11 mouse cellular contexts compared by ENCODE assay signal in the genomic region with DNA sequence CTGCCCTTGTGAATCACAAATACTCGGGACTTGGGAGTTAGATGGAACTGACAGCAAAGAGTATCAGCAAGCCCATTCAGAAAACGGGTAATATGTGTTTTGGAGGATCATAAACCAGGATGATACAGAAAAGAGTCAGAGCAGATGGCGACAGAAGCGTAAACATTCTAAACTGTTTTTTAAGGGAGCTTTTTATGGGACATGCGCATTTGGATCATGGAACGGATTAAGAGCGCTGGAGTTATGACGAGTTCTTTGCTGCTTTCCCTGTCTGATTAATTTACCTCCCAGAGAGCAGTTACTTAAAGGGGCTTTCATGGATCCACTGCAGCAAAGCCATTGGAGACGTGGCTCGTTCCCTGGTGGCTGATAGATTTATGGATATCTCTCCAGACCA.
DNase-seq lines count a peak whose midpoint lies in the region; ATAC-seq lines count a peak whose summit lies in the region.
"Had no signal": no experiment of that assay in that cellular context is flagged by ENCODE, and none has a peak within 500 bp of the region (broad histone marks: within the 10 kb centered on the region; RNA-seq: fewer than 3 reads in every experiment).

No protein-coding gene starts in this region.

- H3K4me1 ChIP-seq in lung, embryonic 15.5 days, result no peaks in the 10 kb centered on the region
- H3K4me1 ChIP-seq in limb, embryonic 12.5 days (replicated peaks), result peaks cover 17% of the 10 kb centered on the region
- H3K4me1 ChIP-seq in stomach, embryonic 14.5 days (ENCODE audit: control insufficient read depth, insufficient read depth, low read length), result no peaks in the 10 kb centered on the region

- DNase-seq in embryo, embryonic 10 days (ENCODE audit: low spot score), result peak; percentile 16
- no peak for DNase-seq in embryo, embryonic 9.5 days (ENCODE audit: extremely low spot score)
- DNase-seq in lung, postnatal 25 days (ENCODE audit: low spot score), result no peak
- DNase-seq in urinary bladder, adult 18-20 months (ENCODE audit: low spot score in 2 of 2), result no peak
- no peak for DNase-seq in right cerebral cortex, postnatal 4 days
- DNase-seq: heart, postnatal 14 days had no signal

- no peaks in the 10 kb centered on the region for H3K9me3 ChIP-seq in lung, embryonic 15.5 days
- H3K9me3 ChIP-seq in limb, embryonic 12.5 days, result no peaks in the 10 kb centered on the region
- H3K9me3 ChIP-seq in stomach, embryonic 14.5 days (ENCODE audit: control insufficient read depth, low read depth, low read length), result no peaks in the 10 kb centered on the region

- no peak overlapping the region for H3K4me3 ChIP-seq in lung, embryonic 15.5 days
- no peak overlapping the region for H3K4me3 ChIP-seq in limb, embryonic 12.5 days (replicated peaks)
- H3K4me3 ChIP-seq in stomach, embryonic 14.5 days (ENCODE audit: low read depth, low read length), result no peak overlapping the region

- H3K9ac ChIP-seq in lung, embryonic 15.5 days, result no peak overlapping the region
- H3K9ac ChIP-seq in limb, embryonic 12.5 days (replicated peaks), result no peak overlapping the region
- H3K9ac ChIP-seq in stomach, embryonic 14.5 days (replicated peaks; ENCODE audit: low read depth, low read length), result no peak overlapping the region

- H3K36me3 ChIP-seq in lung, embryonic 15.5 days, result no peaks in the 10 kb centered on the region
- no peaks in the 10 kb centered on the region for H3K36me3 ChIP-seq in limb, embryonic 12.5 days
- H3K36me3 ChIP-seq in stomach, embryonic 14.5 days (ENCODE audit: control insufficient read depth, insufficient read depth, low read length), result no peaks in the 10 kb centered on the region
- H3K36me3 ChIP-seq: G1E had no signal

- ATAC-seq in lung, embryonic 15.5 days (ENCODE audit: borderline replicate concordance, extremely low read depth, low FRiP score, low TSS enrichment), result no peak
- ATAC-seq in limb, embryonic 12.5 days (ENCODE audit: insufficient number of reproducible peaks, insufficient read depth, low FRiP score, low TSS enrichment, low read depth), result no peak
- no peak for ATAC-seq in stomach, embryonic 14.5 days (ENCODE audit: insufficient number of reproducible peaks, insufficient read depth, low FRiP score, low read depth)

- WGBS in lung, embryonic 15.5 days, result 39% methylated on average over 10 of the region's 10 CpGs
- 22% methylated on average over 10 of the region's 10 CpGs for WGBS in limb, embryonic 12.5 days
- WGBS in stomach, embryonic 14.5 days, result 39% methylated on average over 10 of the region's 10 CpGs

- no peaks in the 10 kb centered on the region for H3K27me3 ChIP-seq in lung, embryonic 15.5 days
- H3K27me3 ChIP-seq in limb, embryonic 12.5 days, result no peaks in the 10 kb centered on the region
- no peaks in the 10 kb centered on the region for H3K27me3 ChIP-seq in stomach, embryonic 14.5 days (ENCODE audit: control insufficient read depth, insufficient read depth, low read length)

- peak overlapping the region; percentile 38 for H3K4me2 ChIP-seq in lung, embryonic 15.5 days
- H3K4me2 ChIP-seq in limb, embryonic 12.5 days, result peak overlapping the region; percentile 34
- H3K4me2 ChIP-seq in stomach, embryonic 14.5 days (replicated peaks; ENCODE audit: low read depth, low read length), result peak overlapping the region; percentile 18

- no peak overlapping the region for H3K27ac ChIP-seq in lung, embryonic 15.5 days
- no peak overlapping the region for H3K27ac ChIP-seq in limb, embryonic 12.5 days
- H3K27ac ChIP-seq in stomach, embryonic 14.5 days (ENCODE audit: low read length), result 0 out of 2 replicates have a peak overlapping the region, but pooled peaks have one; percentile 27
- H3K27ac ChIP-seq: macrophage had no signal
